In the genomic region with DNA sequence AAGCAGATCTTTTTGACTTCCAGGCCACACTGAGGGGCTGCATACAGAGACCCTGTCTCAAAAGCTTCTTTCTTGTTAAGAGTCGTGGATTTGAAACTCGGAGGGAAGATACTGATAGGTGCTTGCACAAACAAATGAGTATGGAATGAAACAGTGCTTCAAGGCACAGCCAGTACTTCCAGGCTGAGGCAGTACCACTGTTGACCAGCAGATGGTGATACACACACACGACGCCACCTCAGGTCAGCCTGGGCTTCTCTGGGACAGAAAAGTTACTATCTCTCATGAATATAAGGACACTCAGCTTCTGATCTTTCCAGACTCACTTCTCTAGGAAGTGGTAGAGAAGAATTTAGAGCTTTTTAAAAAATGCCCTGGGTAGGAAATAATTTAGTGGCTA, we compare ENCODE assay signal across 8 mouse cellular contexts. TPM values are rescaled to one million over a fixed set of nuclear protein-coding genes. Genes with fewer than 3 reads are reported as not detected.
DNase-seq lines count a peak whose midpoint lies in the region; ATAC-seq and TF ChIP-seq lines count a peak whose summit lies in the region.

No protein-coding gene starts in this region.

- no peak overlapping the region for H3K4me3 ChIP-seq in hindbrain, embryonic 11.5 days (ENCODE audit: low read depth, low read length)
- no peak overlapping the region for H3K4me3 ChIP-seq in hindbrain, embryonic 13.5 days
- H3K4me3 ChIP-seq in hindbrain, embryonic 14.5 days (replicated peaks; ENCODE audit: low read length) = no peak overlapping the region
- no peak overlapping the region for H3K4me3 ChIP-seq in stomach, postnatal 0 days (ENCODE audit: low read depth, low read length)

- no peak overlapping the region for H3K9ac ChIP-seq in hindbrain, embryonic 11.5 days (ENCODE audit: low read depth, low read length)
- H3K9ac ChIP-seq in hindbrain, embryonic 13.5 days = no peak overlapping the region
- no peak overlapping the region for H3K9ac ChIP-seq in hindbrain, embryonic 14.5 days
- no peak overlapping the region for H3K9ac ChIP-seq in stomach, postnatal 0 days (ENCODE audit: low read length)

- H3K4me2 ChIP-seq in hindbrain, embryonic 11.5 days (replicated peaks; ENCODE audit: low read depth, low read length) = no peak overlapping the region
- no peak overlapping the region for H3K4me2 ChIP-seq in hindbrain, embryonic 13.5 days
- no peak overlapping the region for H3K4me2 ChIP-seq in hindbrain, embryonic 14.5 days (replicated peaks)
- no peak overlapping the region for H3K4me2 ChIP-seq in stomach, postnatal 0 days (replicated peaks; ENCODE audit: low read depth)

- peak; percentile 86 for DNase-seq in hindbrain, embryonic 11.5 days (ENCODE audit: low spot score)
- DNase-seq in brain, embryonic 18.5 days (ENCODE audit: low read depth, low spot score) = peak; percentile 45
- DNase-seq in fibroblast of lung, adult 2 months (ENCODE audit: low read depth) = peak; percentile 45
- DNase-seq in hindbrain, embryonic 14.5 days (ENCODE audit: low spot score) = peak; percentile 90
- DNase-seq in left cerebral cortex, postnatal 10 days (ENCODE audit: extremely low spot score in 1 of 2, low spot score in 2 of 2) = peak; percentile 75 to 76
- DNase-seq in monocyte, adult 2 months (ENCODE audit: low read depth in 1 of 2, low spot score in 2 of 2) = peak; percentile 9 to 62
- peak; percentile 79 for DNase-seq in stomach, postnatal 0 days (ENCODE audit: low spot score)

- 37% methylated on average over 4 of the region's 4 CpGs for WGBS in hindbrain, embryonic 11.5 days
- 17% methylated on average over 4 of the region's 4 CpGs for WGBS in hindbrain, embryonic 13.5 days
- 30% methylated on average over 4 of the region's 4 CpGs for WGBS in hindbrain, embryonic 14.5 days
- WGBS in stomach, postnatal 0 days = 11% methylated on average over 4 of the region's 4 CpGs

- no peak for TF ChIP-seq EP300 in stomach, postnatal 0 days (optimal IDR thresholded peaks at IDR 0.05)

- H3K9me3 ChIP-seq in hindbrain, embryonic 11.5 days (ENCODE audit: control insufficient read depth, low read length) = no peaks in the 10 kb centered on the region
- H3K9me3 ChIP-seq in hindbrain, embryonic 13.5 days = no peaks in the 10 kb centered on the region
- H3K9me3 ChIP-seq in hindbrain, embryonic 14.5 days (ENCODE audit: control insufficient read depth, low read length) = no peaks in the 10 kb centered on the region
- no peaks in the 10 kb centered on the region for H3K9me3 ChIP-seq in stomach, postnatal 0 days (ENCODE audit: control insufficient read depth, low read length)

- peak; percentile 98 for TF ChIP-seq CTCF in stomach, postnatal 0 days (IDR thresholded peaks at IDR 0.05; ENCODE audit: low read depth)

- no peaks in the 10 kb centered on the region for H3K27me3 ChIP-seq in hindbrain, embryonic 11.5 days (ENCODE audit: control insufficient read depth, insufficient read depth, low read length)
- H3K27me3 ChIP-seq in hindbrain, embryonic 13.5 days = no peaks in the 10 kb centered on the region
- H3K27me3 ChIP-seq in hindbrain, embryonic 14.5 days (ENCODE audit: control insufficient read depth, insufficient read depth, low read length) = no peaks in the 10 kb centered on the region
- no peaks in the 10 kb centered on the region for H3K27me3 ChIP-seq in stomach, postnatal 0 days (ENCODE audit: control insufficient read depth, insufficient read depth, low read length)

- intact Hi-C loops in left cerebral cortex, postnatal 10 days (cut with DNase I) = loop anchor here (2.0 to 5.0 kb wide), 2 partner anchors 102 to 200 kb away; no protein-coding TSS in a partner anchor

- no peak overlapping the region for H3K27ac ChIP-seq in hindbrain, embryonic 11.5 days (ENCODE audit: low read depth, low read length)
- no peak overlapping the region for H3K27ac ChIP-seq in hindbrain, embryonic 13.5 days
- no peak overlapping the region for H3K27ac ChIP-seq in hindbrain, embryonic 14.5 days
- no peak overlapping the region for H3K27ac ChIP-seq in stomach, postnatal 0 days (replicated peaks)

- peaks cover 6% of the 10 kb centered on the region; the same call in 1 of the 2 replicates for H3K36me3 ChIP-seq in hindbrain, embryonic 11.5 days (ENCODE audit: control insufficient read depth, insufficient read depth, low read length)
- peaks cover 57% of the 10 kb centered on the region for H3K36me3 ChIP-seq in hindbrain, embryonic 13.5 days
- peaks cover 54% of the 10 kb centered on the region for H3K36me3 ChIP-seq in hindbrain, embryonic 14.5 days (replicated peaks; ENCODE audit: control insufficient read depth, insufficient read depth)
- H3K36me3 ChIP-seq in stomach, postnatal 0 days (ENCODE audit: control insufficient read depth, insufficient read depth, low read length) = no peaks in the 10 kb centered on the region

- ATAC-seq in hindbrain, embryonic 11.5 days (ENCODE audit: low FRiP score) = no peak
- no peak for ATAC-seq in hindbrain, embryonic 13.5 days (ENCODE audit: low FRiP score)
- ATAC-seq in hindbrain, embryonic 14.5 days (ENCODE audit: low FRiP score) = no peak
- ATAC-seq in stomach, postnatal 0 days (ENCODE audit: low FRiP score, low TSS enrichment) = peak; percentile 79; the same call in 1 of the 2 replicates

- H3K4me1 ChIP-seq in hindbrain, embryonic 11.5 days (replicated peaks; ENCODE audit: control insufficient read depth, insufficient read depth, low read length) = no peaks in the 10 kb centered on the region
- H3K4me1 ChIP-seq in hindbrain, embryonic 13.5 days (replicated peaks) = peaks cover 2% of the 10 kb centered on the region
- H3K4me1 ChIP-seq in hindbrain, embryonic 14.5 days (replicated peaks; ENCODE audit: control insufficient read depth, insufficient read depth, low read length) = no peaks in the 10 kb centered on the region
- no peaks in the 10 kb centered on the region for H3K4me1 ChIP-seq in stomach, postnatal 0 days (replicated peaks; ENCODE audit: control insufficient read depth, insufficient read depth)

RNA-seq across cellular contexts. Expression of a gene that starts 55.6 kb away (rescaled TPM):
- polyA plus RNA-seq in hindbrain, embryonic 11.5 days (2014; fragmentation: Nextera tagmentation; extraction: Ambion mirVana) = 0.60 and 0.67 TPM in 2 replicates
- not detected in 2 replicates for polyA plus RNA-seq in hindbrain, embryonic 13.5 days (2015; fragmentation: Nextera tagmentation; extraction: Ambion mirVana)
- 0.19 and 0.20 TPM in 2 replicates for polyA plus RNA-seq in hindbrain, embryonic 14.5 days (2014; fragmentation: Nextera tagmentation; extraction: Ambion mirVana)
- total RNA-seq in left cerebral cortex, postnatal 10 days (2021) = 1 to 10 TPM; 3.1 to 3.9 TPM
- 1.8 and 3.2 TPM in 2 replicates for polyA plus RNA-seq in stomach, postnatal 0 days (2015; fragmentation: Nextera tagmentation; extraction: Ambion mirVana)

Comparison
In these comparisons a context has a peak if more than half of its experiments do, and no peak if none do; other contexts are left out.
1. DNase-seq: peak in every context shown above with its lines; median percentile 90 in hindbrain, embryonic 14.5 days; 86 in hindbrain, embryonic 11.5 days; 79 in stomach, postnatal 0 days; 76 in left cerebral cortex, postnatal 10 days; 45 in brain, embryonic 18.5 days; 45 in fibroblast of lung, adult 2 months; 36 in monocyte, adult 2 months.